Mouse (Mus musculus) heart, embryonic 16.5 days (tissue): ENCODE measurements at regions not wholly inside any gene's neighbourhood (a gene's known extent, or its start where the extent isn't known, plus 50 kb on each side); places are given as distances from the start of the nearest gene placed in this dataset.

Source experiments
- ATAC-seq: fragments of 200-750 bp; cut with Nextera tagmentation; replicated peaks from 2 replicates; pipeline ENCODE4 v1.8.0; 2017; ENCODE audit warnings: moderate number of reproducible peaks; ENCODE audit not compliant: insufficient read depth, low FRiP score; ENCODE audit errors: extremely low read depth
- H3K27ac ChIP-seq: fragments of 300-500 bp; sonication (generic); 2 replicates; pipeline ENCODE4 v1.5.1; 2014; ENCODE audit warnings: mild to moderate bottlenecking, low read length, control low read depth, moderate library complexity
- H3K27me3 ChIP-seq: fragments of 300-500 bp; sonication (generic); 2 replicates; pipeline ENCODE4 v1.6.1; 2014; ENCODE audit warnings: low read length, mixed read lengths; ENCODE audit not compliant: control insufficient read depth, insufficient read depth
- H3K36me3 ChIP-seq: fragments of 300-500 bp; sonication (generic); 2 replicates; pipeline ENCODE4 v1.6.1; 2014; ENCODE audit not compliant: control insufficient read depth, insufficient read depth
- H3K4me1 ChIP-seq: fragments of 300-500 bp; sonication (generic); 2 replicates; pipeline ENCODE4 v1.6.1; 2014; ENCODE audit warnings: low read length, mixed read lengths; ENCODE audit not compliant: control insufficient read depth, insufficient read depth
- H3K4me2 ChIP-seq: fragments of 300-500 bp; sonication (generic); 2 replicates; pipeline ENCODE4 v1.6.1; 2014; ENCODE audit warnings: low read depth, mild to moderate bottlenecking, control low read depth, low read length
- H3K4me3 ChIP-seq: fragments of 300-500 bp; sonication (generic); 2 replicates; pipeline ENCODE4 v1.5.1; 2014; ENCODE audit warnings: mild to moderate bottlenecking, control low read depth, low read length
- H3K9ac ChIP-seq: fragments of 300-500 bp; sonication (generic); 2 replicates; pipeline ENCODE4 v1.6.1; 2014; ENCODE audit warnings: low read length, control low read depth
- H3K9me3 ChIP-seq: fragments of 300-500 bp; sonication (generic); replicated peaks from 2 replicates; pipeline ENCODE4 v1.6.1; 2016; ENCODE audit warnings: low read length; ENCODE audit not compliant: control insufficient read depth
- WGBS: fragments of 180-500 bp; shearing (Covaris S2); extraction: QIAGEN DNeasy Blood & Tissue Kit; methylation state at CpG from one replicate; pipeline ENCODE4 v1.1.7; 2014; 5-methylcytosine and 5-hydroxymethylcytosine counted together

DNA sequence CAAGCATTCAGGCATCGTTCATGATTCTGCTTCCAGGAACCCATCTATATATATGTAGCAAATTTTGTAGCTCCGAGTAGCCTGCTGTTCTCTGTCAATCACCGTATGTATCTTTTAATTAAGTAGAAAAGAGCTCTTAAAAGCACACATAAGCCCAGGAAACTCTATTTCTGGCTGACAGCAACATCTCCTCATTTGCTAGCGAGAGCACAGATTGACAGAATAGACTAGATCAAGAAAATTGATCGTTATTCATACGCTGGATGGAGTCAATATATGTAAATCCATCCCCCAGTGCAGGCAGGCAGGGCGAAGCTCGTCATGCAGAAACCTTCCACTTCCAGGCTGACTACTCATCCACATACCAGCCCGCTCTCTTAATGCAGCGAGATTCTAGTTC lies 185.6 kb downstream of the Tmem26 start:
- Histone ChIP-seq H3K4me1 (no peaks in the 10 kb centered on the region), H3K27me3 (no peaks in the 10 kb centered on the region), H3K9me3 (no peaks in the 10 kb centered on the region), H3K27ac (no peak overlapping the region), H3K4me3 (no peak overlapping the region), H3K4me2 (no peak overlapping the region), H3K36me3 (no peaks in the 10 kb centered on the region), H3K9ac (no peak overlapping the region)
- no peak for ATAC-seq
- WGBS = 75% methylated on average over 10 of the region's 10 CpGs

DNA sequence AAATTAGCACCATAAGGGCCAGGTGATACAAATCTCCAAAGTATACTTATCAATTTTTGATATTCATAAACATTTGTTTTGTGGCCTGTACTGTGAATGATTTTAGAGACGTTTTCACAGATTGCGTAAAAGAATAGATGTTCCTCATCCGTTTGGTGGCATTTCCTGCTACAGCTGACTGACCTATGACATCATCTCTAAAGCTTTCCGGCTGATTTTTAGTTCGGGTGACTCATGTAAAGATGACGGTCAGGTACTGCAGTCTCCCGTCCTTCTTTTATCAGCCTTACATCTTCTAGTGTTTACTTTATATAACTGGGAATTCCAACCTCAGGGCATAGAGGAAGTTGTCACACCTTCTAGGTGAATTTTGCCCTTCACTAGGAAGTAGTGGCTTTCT lies 192.7 kb downstream of the Tmem26 start:
- no peak overlapping the region for H3K27ac ChIP-seq
- H3K27me3 ChIP-seq = no peaks in the 10 kb centered on the region
- 37% methylated on average over 7 of the region's 7 CpGs for WGBS
- no peaks in the 10 kb centered on the region for H3K9me3 ChIP-seq
- H3K9ac ChIP-seq = no peak overlapping the region
- no peak overlapping the region for H3K4me2 ChIP-seq
- no peaks in the 10 kb centered on the region for H3K4me1 ChIP-seq
- no peaks in the 10 kb centered on the region for H3K36me3 ChIP-seq
- no peak for ATAC-seq
- H3K4me3 ChIP-seq = no peak overlapping the region

DNA sequence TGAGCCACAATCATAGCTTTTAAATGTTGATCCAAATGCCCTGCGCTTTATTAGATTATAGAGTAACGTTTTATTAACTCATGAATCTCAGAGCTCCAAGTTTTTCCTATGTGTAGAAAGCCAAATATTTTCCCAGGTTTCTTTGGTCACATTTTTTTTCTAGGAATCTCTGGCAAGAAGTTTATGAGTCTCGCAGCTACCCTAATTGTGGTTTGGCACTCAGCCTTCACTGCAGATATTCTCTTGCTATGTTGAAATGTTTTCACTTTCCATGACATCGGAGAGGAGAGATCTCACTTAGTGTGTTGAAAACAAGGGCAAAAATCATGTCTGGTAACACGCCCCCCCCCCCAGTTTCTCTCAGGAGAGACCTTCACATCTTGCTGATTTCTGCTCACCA lies 212.4 kb downstream of the Tmem26 start:
- no peaks in the 10 kb centered on the region for H3K9me3 ChIP-seq
- no peaks in the 10 kb centered on the region for H3K27me3 ChIP-seq
- H3K4me1 ChIP-seq = no peaks in the 10 kb centered on the region
- H3K36me3 ChIP-seq = no peaks in the 10 kb centered on the region
- H3K4me3 ChIP-seq = no peak overlapping the region
- 60% methylated on average over 5 of the region's 5 CpGs for WGBS
- H3K27ac ChIP-seq = no peak overlapping the region
- no peak overlapping the region for H3K4me2 ChIP-seq
- no peak overlapping the region for H3K9ac ChIP-seq
- ATAC-seq = no peak

DNA sequence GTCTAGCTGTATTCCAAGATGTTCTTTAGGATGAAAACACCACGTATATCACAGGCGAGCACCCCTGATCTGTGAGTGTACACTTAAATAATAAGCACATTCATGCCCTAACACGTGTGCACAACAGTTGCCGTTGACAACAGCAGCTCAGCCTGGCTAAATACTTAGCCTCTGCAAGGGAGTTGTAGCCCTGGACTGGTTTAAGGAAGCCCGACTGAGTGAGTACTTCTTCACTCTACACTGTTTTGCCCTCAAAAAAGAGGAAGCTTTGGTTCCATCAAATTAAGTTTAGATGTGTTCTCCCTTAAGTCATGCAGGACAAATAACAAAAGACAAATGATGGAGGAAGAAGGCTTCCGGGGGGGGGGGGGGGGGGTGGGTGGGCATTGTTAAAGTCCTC lies 208.0 kb upstream of the Rhobtb1 start:
- H3K27me3 ChIP-seq = no peaks in the 10 kb centered on the region
- no peak overlapping the region for H3K9ac ChIP-seq
- ATAC-seq = no peak
- H3K4me3 ChIP-seq = no peak overlapping the region
- H3K36me3 ChIP-seq = no peaks in the 10 kb centered on the region
- WGBS = 72% methylated on average over 6 of the region's 6 CpGs
- H3K4me1 ChIP-seq = no peaks in the 10 kb centered on the region
- no peak overlapping the region for H3K27ac ChIP-seq
- no peak overlapping the region for H3K4me2 ChIP-seq
- no peaks in the 10 kb centered on the region for H3K9me3 ChIP-seq

DNA sequence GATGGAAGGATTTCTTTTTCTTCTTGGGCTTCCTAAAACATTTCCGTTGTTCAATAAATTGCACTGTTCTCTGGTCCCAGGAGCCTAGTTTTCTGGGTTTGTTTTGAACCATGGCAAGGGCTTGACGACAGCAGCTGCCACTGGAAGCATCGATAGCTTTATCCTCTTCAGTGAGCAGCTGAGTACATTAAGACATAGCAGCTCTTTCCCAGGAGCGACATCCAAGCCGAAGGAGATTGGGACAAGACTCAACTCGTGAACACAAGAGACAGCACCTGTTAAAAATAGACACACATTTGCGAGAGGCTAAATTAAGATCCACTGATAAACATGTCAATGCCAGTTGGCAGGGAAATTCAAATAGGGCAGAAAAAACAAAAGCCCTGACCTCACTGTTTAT lies 194.7 kb upstream of the Rhobtb1 start:
- H3K9me3 ChIP-seq = no peaks in the 10 kb centered on the region; the same call in 1 of the 2 replicates
- no peak overlapping the region for H3K4me2 ChIP-seq
- H3K27me3 ChIP-seq = no peaks in the 10 kb centered on the region
- H3K4me3 ChIP-seq = no peak overlapping the region
- no peaks in the 10 kb centered on the region for H3K4me1 ChIP-seq
- no peak overlapping the region for H3K9ac ChIP-seq
- H3K27ac ChIP-seq = no peak overlapping the region
- WGBS = 45% methylated on average over 7 of the region's 7 CpGs
- no peak for ATAC-seq
- H3K36me3 ChIP-seq = no peaks in the 10 kb centered on the region

DNA sequence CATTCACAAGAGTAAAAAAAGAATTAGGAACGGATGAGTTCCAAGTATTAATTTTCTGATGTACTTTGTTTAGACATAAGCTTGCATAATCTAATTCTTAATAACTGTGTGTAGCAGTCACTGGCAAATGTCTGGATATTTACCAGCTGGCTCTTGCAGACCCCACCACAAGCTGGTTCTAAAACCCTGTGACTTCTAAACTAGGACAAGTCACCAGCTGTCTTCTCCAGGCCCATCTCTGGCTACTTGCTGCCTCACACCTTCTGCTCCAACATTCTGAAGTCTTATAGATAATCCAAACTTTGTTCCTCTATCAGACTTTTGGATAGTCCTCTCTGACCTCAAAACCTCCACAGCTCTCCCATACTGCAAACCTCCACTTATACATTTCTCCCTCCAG lies 189.9 kb upstream of the Rhobtb1 start:
- no peak overlapping the region for H3K9ac ChIP-seq
- H3K9me3 ChIP-seq = no peaks in the 10 kb centered on the region; the same call in 1 of the 2 replicates
- WGBS = 64% methylated on average over 1 of the region's 1 CpGs
- H3K4me1 ChIP-seq = no peaks in the 10 kb centered on the region
- no peaks in the 10 kb centered on the region for H3K27me3 ChIP-seq
- H3K4me2 ChIP-seq = no peak overlapping the region
- H3K4me3 ChIP-seq = no peak overlapping the region
- H3K27ac ChIP-seq = no peak overlapping the region
- ATAC-seq = no peak
- H3K36me3 ChIP-seq = no peaks in the 10 kb centered on the region

DNA sequence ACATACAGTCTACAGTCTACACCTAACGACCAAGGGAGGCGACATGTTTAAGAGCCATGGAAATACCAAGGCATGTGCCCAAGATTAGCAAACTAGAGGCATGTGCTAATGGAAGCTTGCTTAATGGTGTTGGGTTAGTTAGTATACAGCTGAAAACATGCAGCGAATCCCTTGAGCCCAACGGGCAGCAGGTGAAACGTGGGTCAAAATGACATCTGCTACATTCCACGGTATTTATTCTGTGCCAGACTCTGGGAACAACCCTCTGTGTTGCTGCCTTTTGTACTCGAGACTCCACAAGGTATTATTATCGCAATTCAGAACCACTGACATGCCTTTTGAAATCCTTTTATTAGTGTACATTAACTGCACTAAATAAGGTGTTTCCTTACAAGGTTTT lies 188.1 kb upstream of the Rhobtb1 start:
- no peaks in the 10 kb centered on the region for H3K4me1 ChIP-seq
- no peak for ATAC-seq
- H3K9ac ChIP-seq = no peak overlapping the region
- H3K9me3 ChIP-seq = no peaks in the 10 kb centered on the region; the same call in 1 of the 2 replicates
- no peaks in the 10 kb centered on the region for H3K27me3 ChIP-seq
- H3K27ac ChIP-seq = no peak overlapping the region
- WGBS = 75% methylated on average over 8 of the region's 8 CpGs
- H3K36me3 ChIP-seq = no peaks in the 10 kb centered on the region
- H3K4me2 ChIP-seq = no peak overlapping the region
- H3K4me3 ChIP-seq = no peak overlapping the region

DNA sequence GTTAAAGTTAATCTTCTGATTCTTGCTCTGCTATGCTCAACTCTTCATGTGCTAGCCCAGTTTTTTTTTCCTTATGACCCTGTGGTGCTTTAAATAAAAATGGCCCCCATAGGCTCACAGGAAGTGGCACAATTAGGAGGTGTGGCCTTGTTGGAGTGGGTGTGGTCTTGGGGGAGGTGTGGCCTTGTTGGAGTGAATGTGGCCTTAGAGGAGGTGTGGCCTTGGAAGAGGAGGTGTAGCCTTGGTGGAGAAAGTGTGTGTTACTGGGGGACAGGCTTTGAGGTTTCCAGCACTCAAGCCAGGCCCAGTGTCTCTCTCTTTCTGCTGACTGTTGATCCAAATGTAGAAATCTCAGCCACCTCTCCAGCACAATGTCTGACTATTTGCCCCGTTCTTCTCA lies 186.0 kb upstream of the Rhobtb1 start:
- Histone ChIP-seq H3K4me1 (no peaks in the 10 kb centered on the region), H3K27ac (no peak overlapping the region), H3K36me3 (no peaks in the 10 kb centered on the region), H3K9ac (no peak overlapping the region), H3K9me3 (no peaks in the 10 kb centered on the region), H3K4me2 (no peak overlapping the region), H3K4me3 (no peak overlapping the region), H3K27me3 (no peaks in the 10 kb centered on the region)
- 85% methylated on average over 1 of the region's 1 CpGs for WGBS
- no peak for ATAC-seq

DNA sequence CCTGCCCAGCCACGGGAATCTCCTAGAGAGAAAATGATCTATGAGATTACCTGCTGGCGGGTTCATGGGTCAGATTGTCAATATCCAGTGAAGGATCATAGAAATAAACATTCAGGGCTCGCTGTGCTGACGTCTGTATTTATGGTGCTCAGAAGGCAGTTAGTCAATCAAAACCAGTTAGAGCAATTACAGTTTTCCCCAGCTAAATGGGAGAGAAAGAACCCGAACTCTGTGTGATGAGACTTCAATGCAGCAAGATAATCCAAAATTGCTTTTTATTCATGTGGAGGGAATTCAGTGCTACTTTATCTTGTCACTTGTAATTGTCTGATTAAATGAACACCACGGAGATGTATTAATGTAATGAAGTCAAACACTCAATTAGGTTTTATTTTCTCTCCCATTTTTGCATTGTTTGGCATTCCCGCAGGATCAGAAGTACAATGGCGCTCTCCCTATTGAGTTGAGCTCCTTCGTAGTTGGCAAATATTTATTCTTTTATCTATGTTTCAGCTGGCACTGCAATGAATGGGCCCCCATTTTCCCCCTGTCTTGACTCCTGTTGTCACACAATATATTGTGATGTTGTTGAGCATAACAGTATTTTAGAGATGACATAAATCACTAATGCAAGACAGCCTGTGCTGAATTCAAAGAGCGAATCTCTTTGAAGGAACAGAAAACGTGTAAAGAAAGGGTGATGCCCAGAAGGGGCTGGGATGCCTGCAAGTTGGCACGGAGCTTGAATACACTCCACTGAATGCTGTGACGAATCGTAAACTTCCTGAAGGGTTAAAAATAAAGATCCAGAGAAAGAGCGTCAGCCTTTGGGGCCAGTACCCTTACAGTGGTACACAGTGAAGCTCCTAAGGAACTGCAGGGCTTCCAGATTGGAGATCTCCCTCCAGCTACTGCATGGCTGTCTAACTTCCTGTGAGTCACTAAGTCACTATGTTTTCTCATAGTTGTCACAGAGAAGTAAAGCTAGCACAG lies 183.0 kb upstream of the Rhobtb1 start:
- no peak overlapping the region for H3K27ac ChIP-seq
- H3K27me3 ChIP-seq = no peaks in the 10 kb centered on the region
- H3K4me3 ChIP-seq = no peak overlapping the region
- no peak for ATAC-seq
- H3K9ac ChIP-seq = no peak overlapping the region
- H3K4me1 ChIP-seq = no peaks in the 10 kb centered on the region
- no peak overlapping the region for H3K4me2 ChIP-seq
- H3K36me3 ChIP-seq = no peaks in the 10 kb centered on the region
- 72% methylated on average over 15 of the region's 15 CpGs for WGBS
- H3K9me3 ChIP-seq = no peaks in the 10 kb centered on the region
